Mouse (Mus musculus) intestine, postnatal 0 days (tissue): ENCODE data around the gene Slc7a7. TPM values are rescaled to one million over a fixed set of nuclear protein-coding genes. Genes with fewer than 3 reads are reported as not detected.
A peak's percentile ranks its signal among the peaks of the same experiment; 100 is the strongest.

Experiments
- ATAC-seq: fragments of 200-750 bp; cut with Nextera tagmentation; 2 replicates; pipeline ENCODE4 v1.8.0; 2017; ENCODE audit warnings: mild to moderate bottlenecking, moderate TSS enrichment, moderate library complexity
- H3K27ac ChIP-seq: fragments of 300-500 bp; sonication (generic); 2 replicates; pipeline ENCODE4 v1.5.1; 2014; ENCODE audit warnings: mild to moderate bottlenecking, low read depth, low read length, moderate library complexity
- H3K27me3 ChIP-seq: fragments of 300-500 bp; sonication (generic); replicated peaks from 2 replicates; pipeline ENCODE4 v1.6.1; 2014; ENCODE audit warnings: low read length, mixed read lengths; ENCODE audit not compliant: control insufficient read depth, insufficient read depth
- H3K36me3 ChIP-seq: fragments of 300-500 bp; sonication (generic); 2 replicates; pipeline ENCODE4 v1.6.1; 2014; ENCODE audit warnings: mild to moderate bottlenecking, moderate library complexity; ENCODE audit not compliant: control insufficient read depth, insufficient read depth
- H3K4me1 ChIP-seq: fragments of 300-500 bp; sonication (generic); replicated peaks from 2 replicates; pipeline ENCODE4 v1.6.1; 2014; ENCODE audit warnings: antibody characterized with exemption, low read length, mixed read lengths; ENCODE audit not compliant: control insufficient read depth, insufficient read depth
- H3K4me2 ChIP-seq: fragments of 300-500 bp; sonication (generic); replicated peaks from 2 replicates; pipeline ENCODE4 v1.6.1; 2014; ENCODE audit warnings: low read depth, mild to moderate bottlenecking, moderate library complexity
- H3K4me3 ChIP-seq: fragments of 300-500 bp; sonication (generic); 2 replicates; pipeline ENCODE4 v1.5.1; 2014; ENCODE audit warnings: low read depth, low read length
- H3K9ac ChIP-seq: fragments of 300-500 bp; sonication (generic); 2 replicates; pipeline ENCODE4 v1.6.1; 2014; ENCODE audit warnings: mild to moderate bottlenecking, low read depth, low read length
- H3K9me3 ChIP-seq: fragments of 300-500 bp; sonication (generic); 2 replicates; pipeline ENCODE4 v1.6.1; 2016; ENCODE audit warnings: mixed run types; ENCODE audit not compliant: control insufficient read depth
- CTCF ChIP-seq: sonication (generic); IDR thresholded peaks from 2 replicates; pipeline ENCODE4 v1.5.1; 2016; ENCODE audit warnings: low read depth, mild to moderate bottlenecking, control low read depth, antibody characterized with exemption, moderate library complexity
- WGBS: fragments of 180-500 bp; shearing (Covaris S2); extraction: QIAGEN DNeasy Blood & Tissue Kit; methylation state at CpG from one replicate; pipeline ENCODE4 v1.1.7; 2014; 5-methylcytosine and 5-hydroxymethylcytosine counted together
- polyA plus RNA-seq: library from polyadenylated mRNA; unstranded; fragments of >200 nt; fragmentation: Nextera tagmentation; extraction: Ambion mirVana; gene quantifications from 2 replicates; pipeline ENCODE4 v1.2.1, GENCODE M21; 2015

The Slc7a7 gene
- polyA plus RNA-seq, 1 experiment from 2014 or later, result 188 TPM

DNA sequence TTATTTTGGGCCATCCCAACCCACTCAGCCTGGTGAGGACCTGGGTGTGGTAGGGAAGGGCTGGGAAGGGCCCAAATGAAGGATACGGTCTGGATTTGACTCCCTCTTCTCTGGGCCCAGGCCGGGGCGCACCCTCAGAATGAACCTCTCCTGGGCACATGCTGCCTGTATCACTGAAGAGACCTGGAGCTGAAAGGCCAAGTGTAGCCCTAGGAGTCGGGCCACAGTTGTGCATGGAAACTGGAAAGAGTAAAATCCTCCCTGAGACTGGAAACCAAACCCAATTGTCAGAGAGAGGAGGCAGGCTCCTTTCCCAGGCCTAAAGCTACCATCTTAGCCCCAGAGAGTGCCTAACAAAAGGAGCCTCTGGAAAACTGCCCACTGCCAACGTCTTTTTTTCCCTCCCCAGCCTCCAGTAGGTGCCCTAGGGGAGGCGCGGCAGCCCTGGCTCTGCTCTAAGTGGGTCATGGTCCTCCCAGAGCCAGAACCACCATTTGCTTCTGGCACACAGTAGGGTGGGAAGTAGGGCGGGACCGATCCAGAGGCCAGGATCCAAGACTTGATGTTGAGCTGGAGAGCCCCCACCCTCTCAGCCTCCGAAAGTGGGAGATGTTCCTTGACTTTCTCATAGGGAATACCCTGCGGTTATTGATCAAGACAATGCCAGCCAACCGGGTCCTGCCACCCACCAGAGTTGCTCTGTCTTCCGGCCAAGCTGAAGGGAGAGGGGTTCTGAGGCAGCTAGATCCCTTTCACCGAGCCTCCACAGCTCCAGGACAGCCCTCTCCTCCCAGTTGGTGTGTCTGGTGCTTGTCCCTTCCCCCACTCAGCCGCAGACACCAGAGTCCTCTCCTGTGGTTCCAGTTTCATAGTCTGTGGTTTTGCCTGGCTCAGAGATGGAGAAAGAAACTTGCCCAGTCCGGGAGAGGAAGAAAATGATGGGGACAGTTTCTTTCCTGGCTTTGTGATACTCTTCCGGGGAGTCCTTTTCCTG lies 15.6 kb upstream of the Slc7a7 start:
- no peaks in the 10 kb centered on the region for H3K27me3 ChIP-seq
- peak overlapping the region; percentile 91 for H3K9ac ChIP-seq
- peak overlapping the region; percentile 92 for H3K27ac ChIP-seq
- H3K4me2 ChIP-seq, result peak overlapping the region; percentile 94
- H3K9me3 ChIP-seq, result no peaks in the 10 kb centered on the region
- H3K4me1 ChIP-seq, result peaks cover 6% of the 10 kb centered on the region
- WGBS, result 29% methylated on average over 15 of the region's 17 CpGs
- peak overlapping the region; percentile 85 for H3K4me3 ChIP-seq
- ATAC-seq, result no peak; the same call in 1 of the 2 replicates
- TF ChIP-seq CTCF, result no peak
- peaks cover 18% of the 10 kb centered on the region for H3K36me3 ChIP-seq

DNA sequence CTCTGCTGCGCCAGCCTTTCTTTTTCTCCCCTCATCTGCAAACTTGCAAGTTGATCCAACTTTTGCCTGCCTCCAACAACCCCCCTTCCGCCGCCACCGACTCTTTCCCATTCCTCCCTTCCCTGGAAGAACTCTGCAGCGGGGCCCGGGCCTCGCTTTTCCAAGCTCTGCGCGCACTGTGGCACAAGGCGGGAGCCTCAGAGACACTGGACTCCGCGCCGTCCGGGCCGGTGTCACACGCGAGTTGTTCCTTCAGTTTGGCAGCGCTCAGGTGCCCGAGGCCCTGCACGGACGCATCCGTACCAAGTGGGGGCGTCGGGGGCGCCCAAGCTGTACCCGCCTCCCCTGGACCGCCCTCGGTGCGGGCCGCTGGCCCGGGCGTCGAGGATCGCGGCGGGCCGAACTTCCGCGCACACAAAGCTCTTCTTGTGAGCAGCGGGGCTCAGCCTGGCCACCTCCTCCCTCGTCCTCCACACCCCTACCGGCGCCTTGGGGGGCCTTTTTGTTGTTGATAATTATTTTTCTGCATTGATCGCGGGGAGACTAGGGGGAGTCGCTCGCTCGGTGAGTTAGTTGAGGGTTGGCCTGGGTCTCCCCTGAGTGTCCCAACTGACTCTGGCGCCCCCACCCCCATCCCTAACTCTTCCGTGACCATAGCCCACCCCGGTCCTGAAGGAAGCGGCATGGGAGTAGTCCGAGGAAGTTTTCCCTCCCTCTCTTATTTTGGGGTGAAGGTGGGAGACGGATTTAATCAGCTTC lies 14.7 kb upstream of the Slc7a7 start:
- H3K27ac ChIP-seq, result peak overlapping the region; percentile 92
- peak; percentile 45; the same call in 1 of the 2 replicates for TF ChIP-seq CTCF
- H3K4me2 ChIP-seq, result peak overlapping the region; percentile 94
- peak; percentile 19 for ATAC-seq
- 3% methylated on average over 54 of the region's 54 CpGs for WGBS
- peak overlapping the region; percentile 91 for H3K9ac ChIP-seq
- peaks cover 6% of the 10 kb centered on the region for H3K4me1 ChIP-seq
- peak overlapping the region; percentile 85 for H3K4me3 ChIP-seq
- H3K9me3 ChIP-seq, result no peaks in the 10 kb centered on the region
- peaks cover 16% of the 10 kb centered on the region for H3K36me3 ChIP-seq
- H3K27me3 ChIP-seq, result no peaks in the 10 kb centered on the region

DNA sequence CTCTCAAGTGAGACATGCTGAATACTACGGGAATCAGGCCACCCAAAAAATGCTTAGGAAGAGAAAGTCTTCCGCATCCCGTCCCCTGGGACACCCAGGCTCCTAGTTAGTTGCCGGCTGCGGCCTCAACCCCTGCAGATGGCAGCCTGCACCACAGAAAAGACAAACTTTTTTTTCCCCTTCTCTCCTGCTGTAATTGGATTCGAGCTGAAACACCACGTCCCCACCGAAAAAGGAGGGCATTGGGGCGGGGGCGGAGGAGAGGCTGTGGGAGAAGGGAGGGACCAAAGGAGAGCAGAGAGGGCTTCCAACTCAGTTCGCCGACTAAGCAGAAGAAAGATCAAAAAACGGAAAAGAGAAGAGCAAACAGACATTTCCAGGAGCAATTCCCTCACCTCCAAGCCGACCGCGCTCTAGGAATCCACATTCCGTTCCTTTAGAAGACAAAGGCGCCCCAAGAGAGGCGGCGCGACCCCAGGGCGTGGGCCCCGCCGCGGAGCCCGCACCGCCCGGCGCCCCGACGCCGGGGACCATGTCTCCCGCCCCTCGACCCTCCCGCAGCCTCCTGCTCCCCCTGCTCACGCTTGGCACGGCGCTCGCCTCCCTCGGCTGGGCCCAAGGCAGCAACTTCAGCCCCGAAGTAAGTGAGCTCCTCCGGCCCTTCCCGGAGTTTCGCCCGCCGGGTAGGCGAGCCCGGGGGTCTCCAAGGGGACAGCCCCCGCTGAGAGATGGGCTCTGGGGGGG lies 13.9 kb upstream of the Slc7a7 start, which contains the start of gene Mmp14:
Mmp14 (plus strand) TSS at position 279 of the 744 bp plus-strand sequence.
- peaks cover 6% of the 10 kb centered on the region for H3K4me1 ChIP-seq
- peak; percentile 61 for TF ChIP-seq CTCF
- no peaks in the 10 kb centered on the region for H3K27me3 ChIP-seq
- H3K9ac ChIP-seq, result peak within 1 kb of the TSS; percentile 91
- H3K27ac ChIP-seq, result peak within 1 kb of the TSS; percentile 92
- H3K4me3 ChIP-seq, result peak within 1 kb of the TSS; percentile 85
- WGBS, result 1% methylated on average over 47 of the region's 49 CpGs
- H3K36me3 ChIP-seq, result peaks cover 14% of the 10 kb centered on the region
- H3K4me2 ChIP-seq, result peak within 1 kb of the TSS; percentile 94
- no peak for ATAC-seq
- H3K9me3 ChIP-seq, result no peaks in the 10 kb centered on the region

DNA sequence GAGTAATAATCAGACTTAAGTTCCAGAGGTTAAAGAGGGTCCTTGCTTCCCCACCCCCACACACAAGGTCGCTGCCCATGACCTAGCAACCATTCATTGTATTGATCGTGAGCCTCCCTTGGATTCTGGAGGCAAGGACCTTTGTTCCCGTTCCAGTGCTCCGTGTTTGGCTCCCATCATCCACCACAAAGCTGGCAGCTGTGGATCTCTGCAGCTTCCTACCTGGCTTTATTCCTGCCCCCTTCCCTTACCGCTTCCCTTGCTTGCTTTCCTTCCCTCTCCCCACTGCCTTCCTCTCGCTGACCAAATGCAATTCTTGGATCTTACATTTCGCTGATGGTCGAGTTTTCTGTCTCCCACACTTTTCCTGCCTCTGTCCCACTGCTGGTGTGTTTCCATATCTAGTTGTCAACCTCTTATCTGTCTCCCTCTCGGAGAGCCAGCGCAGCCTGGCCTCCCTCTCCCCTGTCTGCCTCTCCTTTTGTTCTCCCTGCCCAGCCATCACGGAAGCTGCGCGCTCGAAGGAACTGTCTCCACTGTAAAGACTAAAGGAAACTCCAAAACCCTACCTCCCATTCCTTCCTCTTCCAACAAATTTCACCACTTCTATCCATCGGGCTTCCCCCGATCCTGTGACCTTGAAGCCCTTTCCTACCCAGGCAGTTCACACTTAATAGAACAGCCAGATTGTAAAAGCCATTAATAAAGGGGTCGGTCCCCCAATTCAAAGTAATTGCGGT lies 13.0 kb upstream of the Slc7a7 start:
- peaks cover 6% of the 10 kb centered on the region for H3K4me1 ChIP-seq
- peak overlapping the region; percentile 92 for H3K27ac ChIP-seq
- peaks cover 4% of the 10 kb centered on the region for H3K36me3 ChIP-seq
- peak overlapping the region; percentile 91 for H3K9ac ChIP-seq
- ATAC-seq, result no peak
- TF ChIP-seq CTCF, result no peak
- no peaks in the 10 kb centered on the region for H3K9me3 ChIP-seq
- 6% methylated on average over 18 of the region's 18 CpGs for WGBS
- peak overlapping the region; percentile 85 for H3K4me3 ChIP-seq
- peak overlapping the region; percentile 94 for H3K4me2 ChIP-seq
- no peaks in the 10 kb centered on the region for H3K27me3 ChIP-seq

DNA sequence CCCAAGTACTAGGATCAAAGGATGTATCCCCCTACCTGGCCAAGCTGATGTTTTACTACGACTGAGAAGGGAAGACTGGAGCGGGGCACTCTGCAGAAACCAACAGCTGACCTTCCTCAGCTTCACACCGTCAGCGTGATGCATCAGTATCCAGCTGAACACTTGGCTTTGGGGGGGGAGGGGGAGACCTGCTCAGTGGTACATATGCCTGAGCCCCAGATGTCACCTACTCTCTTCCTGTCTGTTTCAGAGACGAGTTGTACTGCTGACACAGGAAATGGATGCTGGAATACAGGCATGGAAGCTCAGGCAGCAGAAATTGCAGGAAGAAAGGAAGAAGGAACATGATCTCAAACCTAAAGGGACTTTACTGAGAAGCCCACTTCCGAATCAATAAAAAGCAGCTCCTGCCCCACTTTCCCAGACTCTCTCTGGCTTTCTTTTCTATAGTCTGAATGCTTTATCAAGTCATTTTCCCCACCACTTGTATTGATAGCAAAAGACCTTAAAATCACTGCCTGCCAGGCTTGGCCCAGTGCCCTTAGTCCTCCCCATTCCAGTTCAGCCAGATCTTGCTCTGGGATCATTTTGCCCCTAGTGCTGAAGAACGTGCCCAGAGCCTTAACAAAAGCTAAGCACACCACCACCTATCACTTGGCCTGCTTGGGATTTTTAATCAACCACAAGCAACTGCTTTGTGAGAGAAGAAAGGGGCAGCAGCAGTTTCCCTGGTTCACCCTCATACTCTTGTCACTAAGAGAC lies 11.9 kb upstream of the Slc7a7 start:
- no peak overlapping the region; the same call in 1 of the 2 replicates for H3K27ac ChIP-seq
- ATAC-seq, result no peak
- TF ChIP-seq CTCF, result no peak
- H3K4me1 ChIP-seq, result peaks cover 5% of the 10 kb centered on the region
- 0 out of 2 replicates have a peak overlapping the region, but pooled peaks have one; percentile 94 for H3K4me2 ChIP-seq
- no peak overlapping the region for H3K4me3 ChIP-seq
- H3K27me3 ChIP-seq, result no peaks in the 10 kb centered on the region
- H3K9ac ChIP-seq, result no peak overlapping the region
- WGBS, result 58% methylated on average over 7 of the region's 7 CpGs
- no peaks in the 10 kb centered on the region for H3K9me3 ChIP-seq
- peaks cover 4% of the 10 kb centered on the region for H3K36me3 ChIP-seq
